Mouse (Mus musculus): Measurements from ENCODE around the gene Dnajb3.

- TF ChIP-seq SIN3A (IDR thresholded peaks at IDR 0.05; ENCODE audit: low read length) (no peak), KAT2A (IDR thresholded peaks at IDR 0.05; ENCODE audit: insufficient replicate concordance, low read length) (no peak), UBTF (IDR thresholded peaks at IDR 0.05; ENCODE audit: low read depth, low read length) (no peak), CTCF (conservative IDR thresholded peaks at IDR 0.05 in 1 of 2, IDR thresholded peaks at IDR 0.05 in 1 of 2; ENCODE audit: low read depth in 2 of 2, low read length in 2 of 2) (no peak), POLR2A (IDR thresholded peaks at IDR 0.05; ENCODE audit: low read depth, low read length) (no peak), BHLHE40 (IDR thresholded peaks at IDR 0.05; ENCODE audit: low read depth, low read length) (no peak), NELFE (IDR thresholded peaks at IDR 0.05; ENCODE audit: low read depth, low read length) (no peak), USF2 (conservative IDR thresholded peaks at IDR 0.05; ENCODE audit: low read depth, low read length) (no peak), EP300 (IDR thresholded peaks at IDR 0.05; ENCODE audit: low read length) (no peak), TCF12 (IDR thresholded peaks at IDR 0.05; ENCODE audit: low read depth, low read length) (no peak), CHD2 (IDR thresholded peaks at IDR 0.05; ENCODE audit: low read length) (no peak), MAZ (IDR thresholded peaks at IDR 0.05; ENCODE audit: low read depth, low read length) (no peak), ELF1 (IDR thresholded peaks at IDR 0.05; ENCODE audit: low read depth, low read length) (no peak)
Measured at GRCm38 (mm10) chr1:88235046-88235893, 29.7 kb upstream of the Dnajb3 start.

Data from CH12.LX (cell line).